Mouse (Mus musculus): ENCODE data around the gene Adprhl2. TPM values are rescaled to one million over a fixed set of nuclear protein-coding genes. Genes with fewer than 3 reads are reported as not detected.

Gene Adprhl2
- polyA plus RNA-seq, 1 experiment from 2014 or later, result 97.5 TPM

- H3K27me3 ChIP-seq (ENCODE audit: low read depth, poor library complexity, severe bottlenecking), result no peaks in the 10 kb centered on the region
- H3K4me3 ChIP-seq, result no peak overlapping the region
- no peaks in the 10 kb centered on the region for H3K9me3 ChIP-seq (replicated peaks)
- H3K36me3 ChIP-seq, result peaks cover 59% of the 10 kb centered on the region
- peaks cover 27% of the 10 kb centered on the region for H3K4me1 ChIP-seq
- WGBS, result 92% methylated on average over 13 of the region's 13 CpGs
- DNase-seq (ENCODE audit: low spot score), result no peak
- H3K27ac ChIP-seq, result no peak overlapping the region
Measured at GRCm38 (mm10) chr4:126316443-126317040, 5.0 kb downstream of the Adprhl2 start.

GRCm38 (mm10) chr4:126315931-126316330 is 5.6 kb downstream of the Adprhl2 start:
- peaks cover 29% of the 10 kb centered on the region for H3K4me1 ChIP-seq
- H3K36me3 ChIP-seq, result peaks cover 59% of the 10 kb centered on the region
- H3K27me3 ChIP-seq (ENCODE audit: low read depth, poor library complexity, severe bottlenecking), result no peaks in the 10 kb centered on the region
- WGBS, result 43% methylated on average over 5 of the region's 5 CpGs
- no peak for DNase-seq (ENCODE audit: low spot score)
- H3K4me3 ChIP-seq, result no peak overlapping the region
- no peak overlapping the region for H3K27ac ChIP-seq
- H3K9me3 ChIP-seq (replicated peaks), result no peaks in the 10 kb centered on the region

- H3K27me3 ChIP-seq (ENCODE audit: low read depth, poor library complexity, severe bottlenecking), result no peaks in the 10 kb centered on the region
- peaks cover 29% of the 10 kb centered on the region for H3K4me1 ChIP-seq
- no peak overlapping the region for H3K27ac ChIP-seq
- WGBS, result 54% methylated on average over 10 of the region's 10 CpGs
- H3K36me3 ChIP-seq, result peaks cover 53% of the 10 kb centered on the region
- no peaks in the 10 kb centered on the region for H3K9me3 ChIP-seq (replicated peaks)
- no peak overlapping the region for H3K4me3 ChIP-seq
- DNase-seq (ENCODE audit: low spot score), result no peak
Measured at GRCm38 (mm10) chr4:126314393-126314792, 7.1 kb downstream of the Adprhl2 start.

GRCm38 (mm10) chr4:126313202-126313601 is 8.3 kb downstream of the Adprhl2 start:
- Histone ChIP-seq H3K36me3 (peaks cover 41% of the 10 kb centered on the region), H3K9me3 (replicated peaks) (no peaks in the 10 kb centered on the region), H3K4me1 (peaks cover 35% of the 10 kb centered on the region), H3K27ac (0 out of 2 replicates have a peak overlapping the region, but pooled peaks have one; percentile 2), H3K27me3 (ENCODE audit: low read depth, poor library complexity, severe bottlenecking) (peaks cover 8% of the 10 kb centered on the region; the same call in 1 of the 2 replicates), H3K4me3 (no peak overlapping the region)
- 39% methylated on average over 5 of the region's 5 CpGs for WGBS
- DNase-seq (ENCODE audit: low spot score), result no peak

GRCm38 (mm10) chr4:126311566-126312200 is 9.8 kb downstream of the Adprhl2 start:
- H3K4me3 ChIP-seq, result no peak overlapping the region
- H3K36me3 ChIP-seq, result peaks cover 26% of the 10 kb centered on the region
- DNase-seq (ENCODE audit: low spot score), result no peak
- H3K27me3 ChIP-seq (ENCODE audit: low read depth, poor library complexity, severe bottlenecking), result peaks cover 8% of the 10 kb centered on the region; the same call in 1 of the 2 replicates
- H3K27ac ChIP-seq, result peak overlapping the region; percentile 42
- WGBS, result 88% methylated on average over 16 of the region's 16 CpGs
- H3K4me1 ChIP-seq, result peaks cover 38% of the 10 kb centered on the region
- no peaks in the 10 kb centered on the region for H3K9me3 ChIP-seq (replicated peaks)

GRCm38 (mm10) chr4:126310344-126310743 is 11.2 kb downstream of the Adprhl2 start:
- no peaks in the 10 kb centered on the region for H3K9me3 ChIP-seq (replicated peaks)
- no peak overlapping the region for H3K4me3 ChIP-seq
- WGBS, result 78% methylated on average over 7 of the region's 7 CpGs
- H3K27me3 ChIP-seq (ENCODE audit: low read depth, poor library complexity, severe bottlenecking), result peaks cover 8% of the 10 kb centered on the region; the same call in 1 of the 2 replicates
- no peak for DNase-seq (ENCODE audit: low spot score)
- peaks cover 12% of the 10 kb centered on the region for H3K36me3 ChIP-seq
- peak overlapping the region; percentile 20; the same call in 1 of the 2 replicates for H3K27ac ChIP-seq
- H3K4me1 ChIP-seq, result peaks cover 39% of the 10 kb centered on the region

- Histone ChIP-seq H3K4me1 (peaks cover 39% of the 10 kb centered on the region), H3K27me3 (ENCODE audit: low read depth, poor library complexity, severe bottlenecking) (peaks cover 8% of the 10 kb centered on the region; the same call in 1 of the 2 replicates), H3K4me3 (peak overlapping the region; percentile 47), H3K9me3 (replicated peaks) (no peaks in the 10 kb centered on the region), H3K36me3 (peaks cover 8% of the 10 kb centered on the region), H3K27ac (peak overlapping the region; percentile 56)
- peak; percentile 98 for DNase-seq (ENCODE audit: low spot score)
- WGBS, result under 1% methylated on average over 7 of the region's 7 CpGs
Measured at GRCm38 (mm10) chr4:126309922-126310309, 11.6 kb downstream of the Adprhl2 start.

- Histone ChIP-seq H3K27ac (peak overlapping the region; percentile 56; the same call in 1 of the 2 replicates), H3K4me3 (peak overlapping the region; percentile 47), H3K36me3 (peaks cover 3% of the 10 kb centered on the region; the same call in 1 of the 2 replicates), H3K27me3 (ENCODE audit: low read depth, poor library complexity, severe bottlenecking) (peaks cover 10% of the 10 kb centered on the region; the same call in 1 of the 2 replicates), H3K4me1 (peaks cover 36% of the 10 kb centered on the region), H3K9me3 (replicated peaks) (no peaks in the 10 kb centered on the region)
- DNase-seq (ENCODE audit: low spot score), result no peak
- WGBS, result 13% methylated on average over 20 of the region's 20 CpGs
Measured at GRCm38 (mm10) chr4:126309211-126309921, 12.1 kb downstream of the Adprhl2 start.

- no peaks in the 10 kb centered on the region for H3K9me3 ChIP-seq (replicated peaks)
- WGBS, result 10% methylated on average over 2 of the region's 2 CpGs
- no peak overlapping the region for H3K27ac ChIP-seq
- DNase-seq (ENCODE audit: low spot score), result no peak
- H3K36me3 ChIP-seq, result no peaks in the 10 kb centered on the region
- H3K4me1 ChIP-seq, result peaks cover 24% of the 10 kb centered on the region
- H3K27me3 ChIP-seq (ENCODE audit: low read depth, poor library complexity, severe bottlenecking), result peaks cover 33% of the 10 kb centered on the region
- no peak overlapping the region for H3K4me3 ChIP-seq
Measured at GRCm38 (mm10) chr4:126306827-126307226, 14.7 kb downstream of the Adprhl2 start.

- Histone ChIP-seq H3K9me3 (replicated peaks) (no peaks in the 10 kb centered on the region), H3K4me1 (peaks cover 32% of the 10 kb centered on the region), H3K36me3 (no peaks in the 10 kb centered on the region), H3K27ac (no peak overlapping the region), H3K4me3 (no peak overlapping the region), H3K27me3 (ENCODE audit: low read depth, poor library complexity, severe bottlenecking) (peaks cover 41% of the 10 kb centered on the region)
- 90% methylated on average over 6 of the region's 6 CpGs for WGBS
- no peak for DNase-seq (ENCODE audit: low spot score)
Measured at GRCm38 (mm10) chr4:126306058-126306457, 15.4 kb downstream of the Adprhl2 start.

GRCm38 (mm10) chr4:126305428-126305827 is 16.1 kb downstream of the Adprhl2 start:
- H3K9me3 ChIP-seq (replicated peaks), result no peaks in the 10 kb centered on the region
- no peaks in the 10 kb centered on the region for H3K36me3 ChIP-seq
- no peak overlapping the region for H3K27ac ChIP-seq
- peaks cover 33% of the 10 kb centered on the region for H3K4me1 ChIP-seq
- H3K27me3 ChIP-seq (ENCODE audit: low read depth, poor library complexity, severe bottlenecking), result peaks cover 47% of the 10 kb centered on the region
- WGBS, result 94% methylated on average over 1 of the region's 1 CpGs
- H3K4me3 ChIP-seq, result no peak overlapping the region
- DNase-seq (ENCODE audit: low spot score), result no peak

- H3K4me3 ChIP-seq, result no peak overlapping the region
- H3K36me3 ChIP-seq, result no peaks in the 10 kb centered on the region
- H3K9me3 ChIP-seq (replicated peaks), result no peaks in the 10 kb centered on the region
- H3K27me3 ChIP-seq (ENCODE audit: low read depth, poor library complexity, severe bottlenecking), result peaks cover 59% of the 10 kb centered on the region
- DNase-seq (ENCODE audit: low spot score), result no peak
- no peak overlapping the region for H3K27ac ChIP-seq
- peaks cover 29% of the 10 kb centered on the region for H3K4me1 ChIP-seq
- WGBS, result 49% methylated on average over 4 of the region's 4 CpGs
Measured at GRCm38 (mm10) chr4:126303877-126304276, 17.6 kb downstream of the Adprhl2 start.
